Mouse (Mus musculus): Measurements from ENCODE around the gene Tubg1. TPM values are rescaled to one million over a fixed set of nuclear protein-coding genes. Genes with fewer than 3 reads are reported as not detected.

The Tubg1 gene
- polyA plus RNA-seq, 1 experiment = 39.1 TPM

DNA sequence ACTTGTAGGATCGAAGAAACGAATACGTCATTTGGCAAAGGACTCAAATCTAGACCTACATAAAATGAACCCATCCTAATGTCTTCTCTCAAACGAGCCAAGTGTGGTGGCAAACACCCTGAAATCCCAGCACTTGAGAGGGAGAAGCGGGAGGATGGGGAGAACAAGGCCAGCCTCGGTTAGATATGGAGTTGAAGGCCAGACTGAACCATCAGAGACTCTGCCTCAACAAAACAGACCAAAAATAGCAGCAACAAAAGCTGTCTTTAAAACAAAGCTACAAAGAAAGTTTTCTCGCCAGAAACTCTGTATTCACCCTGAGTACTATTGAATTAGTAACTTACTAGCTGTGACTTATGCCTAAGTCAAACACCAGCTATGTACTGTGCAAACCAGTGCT is 17.3 kb downstream of the Tubg1 start:
- WGBS = 79% methylated on average over 7 of the region's 7 CpGs
- H3K4me3 ChIP-seq (replicated peaks; ENCODE audit: insufficient read depth, low read depth, low read length) = no peak overlapping the region
- no peak overlapping the region for H3K27ac ChIP-seq (ENCODE audit: insufficient read depth, low read length)
- TF ChIP-seq CTCF (IDR thresholded peaks at IDR 0.05; ENCODE audit: borderline replicate concordance, insufficient read depth, low read depth, low read length) (no peak), POLR2A (IDR thresholded peaks at IDR 0.05; ENCODE audit: borderline replicate concordance, insufficient read depth, low read length) (no peak)
- H3K27me3 ChIP-seq (ENCODE audit: control insufficient read depth, insufficient read depth, low read length) = no peaks in the 10 kb centered on the region
- peaks cover 9% of the 10 kb centered on the region; the same call in 1 of the 2 replicates for H3K4me1 ChIP-seq (ENCODE audit: control insufficient read depth, insufficient read depth, low read length)
- no peak for DNase-seq

DNA sequence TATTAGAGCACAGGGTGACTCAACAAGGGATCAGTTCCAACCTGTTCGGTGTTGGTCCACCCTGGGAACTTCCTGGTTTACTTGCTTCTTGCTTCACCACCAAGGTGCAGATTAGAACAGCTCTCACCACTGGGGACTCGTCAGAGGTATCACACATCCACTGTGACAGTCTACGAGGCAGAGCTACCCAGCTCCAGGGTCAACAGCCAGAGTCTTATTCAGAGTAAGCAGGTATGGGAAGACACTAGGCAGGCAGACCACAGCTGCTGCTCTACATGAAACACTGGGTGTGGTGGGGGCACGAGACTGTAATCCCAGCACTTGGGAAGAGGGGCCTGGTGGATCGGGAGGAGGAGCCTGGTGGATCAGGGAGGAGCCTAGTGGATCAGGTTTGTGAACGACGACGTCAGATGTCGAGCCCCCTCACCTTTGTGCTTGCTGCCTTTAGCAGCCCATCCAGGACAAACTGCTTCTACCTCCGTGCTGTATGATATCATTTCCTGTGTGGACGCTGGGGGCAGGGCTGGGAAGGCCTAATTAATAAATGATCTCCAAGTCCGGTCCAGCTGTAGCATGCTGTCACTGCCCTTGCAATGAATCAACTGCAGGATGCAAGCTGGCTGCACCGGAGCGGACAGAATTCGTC is 18.9 kb downstream of the Tubg1 start:
- Histone ChIP-seq H3K27me3 (ENCODE audit: control insufficient read depth, insufficient read depth, low read length) (no peaks in the 10 kb centered on the region), H3K27ac (ENCODE audit: insufficient read depth, low read length) (no peak overlapping the region), H3K4me3 (replicated peaks; ENCODE audit: insufficient read depth, low read depth, low read length) (no peak overlapping the region), H3K4me1 (ENCODE audit: control insufficient read depth, insufficient read depth, low read length) (peaks cover 9% of the 10 kb centered on the region; the same call in 1 of the 2 replicates)
- DNase-seq = no peak
- no peak for TF ChIP-seq CTCF (IDR thresholded peaks at IDR 0.05; ENCODE audit: borderline replicate concordance, insufficient read depth, low read depth, low read length)
- no peak for TF ChIP-seq POLR2A (IDR thresholded peaks at IDR 0.05; ENCODE audit: borderline replicate concordance, insufficient read depth, low read length)
- 37% methylated on average over 15 of the region's 15 CpGs for WGBS

DNA sequence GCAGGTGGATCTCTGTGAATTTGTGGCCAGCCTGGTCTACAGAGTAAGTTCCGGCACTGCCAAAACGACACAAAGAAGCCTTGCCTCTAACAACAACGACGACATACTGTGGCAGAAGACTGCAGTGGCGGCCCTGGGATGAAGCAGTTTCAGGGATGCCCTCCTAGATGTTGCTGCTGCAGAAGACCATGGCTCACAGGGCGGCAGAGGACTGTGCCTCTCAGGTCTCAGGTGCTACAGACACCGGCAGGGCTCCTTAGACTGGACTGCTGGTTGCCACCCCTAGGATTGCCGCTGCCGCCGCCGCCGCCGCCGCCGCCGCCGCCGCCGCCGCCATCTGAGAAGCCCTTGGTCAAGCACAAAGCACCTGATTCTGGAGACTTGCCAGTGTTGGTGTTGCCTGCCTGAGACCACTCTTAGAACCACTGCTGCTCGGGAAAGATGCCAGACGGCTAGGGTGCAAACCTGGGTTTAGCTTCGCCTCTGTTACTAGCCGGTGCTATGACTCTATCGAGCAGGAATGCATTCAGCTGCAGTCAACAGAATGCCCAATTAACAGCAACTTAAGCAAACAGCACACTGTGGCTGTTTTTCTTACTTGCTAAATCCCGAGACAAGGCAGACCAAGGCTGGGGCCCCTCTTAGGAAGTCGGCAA is 20.6 kb downstream of the Tubg1 start:
- Histone ChIP-seq H3K27me3 (ENCODE audit: control insufficient read depth, insufficient read depth, low read length) (no peaks in the 10 kb centered on the region), H3K4me1 (ENCODE audit: control insufficient read depth, insufficient read depth, low read length) (peaks cover 4% of the 10 kb centered on the region; the same call in 1 of the 2 replicates), H3K4me3 (replicated peaks; ENCODE audit: insufficient read depth, low read depth, low read length) (peak overlapping the region; percentile 65), H3K27ac (ENCODE audit: insufficient read depth, low read length) (no peak overlapping the region)
- TF ChIP-seq POLR2A (IDR thresholded peaks at IDR 0.05; ENCODE audit: borderline replicate concordance, insufficient read depth, low read length) (no peak), CTCF (IDR thresholded peaks at IDR 0.05; ENCODE audit: borderline replicate concordance, insufficient read depth, low read depth, low read length) (no peak)
- WGBS = 52% methylated on average over 27 of the region's 27 CpGs
- DNase-seq = no peak

DNA sequence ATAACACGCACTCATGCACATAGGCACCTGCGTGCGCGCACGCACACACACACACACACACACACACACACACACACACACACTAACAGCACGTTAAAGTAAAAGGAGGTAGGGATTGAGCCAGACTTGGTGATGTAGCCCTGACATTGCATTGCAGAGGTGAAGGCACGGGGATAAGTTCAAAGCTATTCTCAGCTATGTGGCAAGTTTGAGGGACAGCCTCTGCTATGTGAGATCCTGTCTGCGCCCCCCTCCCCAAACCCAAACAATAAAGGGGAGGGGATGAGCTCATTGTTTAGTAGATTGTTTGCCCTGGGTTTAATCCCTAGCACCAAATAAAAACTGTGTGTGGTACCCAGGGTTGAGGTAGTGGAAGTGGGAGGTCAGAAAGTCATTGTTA is 21.4 kb downstream of the Tubg1 start:
- WGBS = 92% methylated on average over 8 of the region's 8 CpGs
- TF ChIP-seq POLR2A (IDR thresholded peaks at IDR 0.05; ENCODE audit: borderline replicate concordance, insufficient read depth, low read length) (no peak), CTCF (IDR thresholded peaks at IDR 0.05; ENCODE audit: borderline replicate concordance, insufficient read depth, low read depth, low read length) (no peak)
- no peak overlapping the region for H3K27ac ChIP-seq (ENCODE audit: insufficient read depth, low read length)
- no peaks in the 10 kb centered on the region for H3K27me3 ChIP-seq (ENCODE audit: control insufficient read depth, insufficient read depth, low read length)
- no peak for DNase-seq
- peaks cover 4% of the 10 kb centered on the region; the same call in 1 of the 2 replicates for H3K4me1 ChIP-seq (ENCODE audit: control insufficient read depth, insufficient read depth, low read length)
- no peak overlapping the region for H3K4me3 ChIP-seq (replicated peaks; ENCODE audit: insufficient read depth, low read depth, low read length)

DNA sequence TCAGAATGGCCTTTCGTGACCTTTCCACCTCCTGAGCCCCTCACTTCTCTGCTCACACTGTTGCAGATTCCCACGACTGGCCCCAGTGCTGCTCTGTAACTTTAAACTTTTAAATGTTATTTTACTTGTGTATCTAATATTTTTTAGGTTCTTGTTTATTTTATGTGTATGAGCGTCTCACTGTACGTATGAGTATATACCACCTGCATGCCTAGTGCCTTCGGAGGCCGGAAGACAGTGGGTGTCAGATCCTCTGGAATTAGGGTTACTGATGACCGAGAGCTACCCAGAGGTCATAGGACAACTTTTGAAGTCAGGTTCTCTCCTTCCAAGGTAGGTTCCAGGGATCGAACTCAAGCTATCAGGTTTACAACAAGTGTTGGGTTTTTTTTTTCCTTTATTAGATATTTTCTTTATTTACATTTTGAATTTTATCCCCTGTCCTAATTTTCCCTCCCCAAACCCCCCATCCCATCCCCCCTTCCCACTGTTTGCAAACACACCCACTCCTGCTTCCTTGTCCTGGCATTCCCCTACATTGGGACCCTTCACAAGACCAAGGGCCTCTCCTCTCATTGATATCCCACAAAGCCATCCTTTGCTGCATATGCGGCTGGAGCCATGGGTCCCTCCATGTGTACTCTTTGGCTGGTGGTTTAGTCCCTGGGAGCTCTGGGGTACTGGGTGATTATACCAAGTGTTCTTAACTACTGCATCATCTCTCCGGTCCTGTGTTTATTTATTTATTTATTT is 22.7 kb downstream of the Tubg1 start:
- Histone ChIP-seq H3K27ac (ENCODE audit: insufficient read depth, low read length) (no peak overlapping the region), H3K4me3 (replicated peaks; ENCODE audit: insufficient read depth, low read depth, low read length) (no peak overlapping the region), H3K27me3 (ENCODE audit: control insufficient read depth, insufficient read depth, low read length) (no peaks in the 10 kb centered on the region), H3K4me1 (ENCODE audit: control insufficient read depth, insufficient read depth, low read length) (peaks cover 4% of the 10 kb centered on the region; the same call in 1 of the 2 replicates)
- DNase-seq = no peak
- no peak for TF ChIP-seq POLR2A (IDR thresholded peaks at IDR 0.05; ENCODE audit: borderline replicate concordance, insufficient read depth, low read length)
- no peak for TF ChIP-seq CTCF (IDR thresholded peaks at IDR 0.05; ENCODE audit: borderline replicate concordance, insufficient read depth, low read depth, low read length)
- 93% methylated on average over 10 of the region's 10 CpGs for WGBS

DNA sequence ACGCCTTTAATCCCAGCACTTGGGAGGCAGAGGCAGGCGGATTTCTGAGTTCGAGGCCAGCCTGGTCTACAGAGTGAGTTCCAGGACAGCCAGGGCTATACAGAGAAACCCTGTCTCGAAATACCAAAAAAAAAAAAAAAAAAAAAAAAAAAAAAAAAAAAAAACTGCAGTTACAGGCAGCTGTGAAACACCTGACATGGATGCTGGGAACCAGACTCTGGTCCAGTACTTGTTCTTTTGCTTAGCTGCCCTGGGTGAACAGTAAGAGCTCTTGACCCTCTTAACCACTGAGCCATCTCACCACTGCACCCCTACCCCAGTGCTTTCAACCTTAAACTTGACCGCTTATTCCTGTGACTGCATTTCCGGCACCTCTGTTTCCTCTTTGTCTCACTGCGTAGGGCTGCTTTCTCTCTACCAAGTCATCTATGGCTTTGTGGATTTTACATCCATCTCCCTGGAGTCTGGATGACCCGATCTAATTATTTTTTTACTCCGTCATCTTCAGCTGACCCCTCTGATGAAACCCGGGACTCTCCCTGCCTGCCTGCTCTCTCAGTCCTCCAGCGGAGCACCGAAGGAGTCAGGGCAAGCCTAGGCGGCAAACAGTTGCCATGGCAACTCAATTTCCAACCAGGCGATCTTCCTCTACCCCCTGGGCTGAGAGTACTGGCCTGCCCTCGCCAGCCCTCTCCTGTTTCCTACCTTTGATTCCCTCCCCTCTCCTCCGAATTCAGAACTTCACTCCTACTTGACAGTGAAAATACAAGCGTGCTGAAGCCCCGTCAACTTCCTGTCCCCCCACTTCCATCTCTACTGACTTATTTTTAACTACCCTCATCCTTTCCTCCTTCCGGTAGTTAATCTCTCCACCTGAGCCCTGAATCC is 23.8 kb downstream of the Tubg1 start:
- TF ChIP-seq CTCF (IDR thresholded peaks at IDR 0.05; ENCODE audit: borderline replicate concordance, insufficient read depth, low read depth, low read length) = no peak
- no peak for TF ChIP-seq POLR2A (IDR thresholded peaks at IDR 0.05; ENCODE audit: borderline replicate concordance, insufficient read depth, low read length)
- H3K27ac ChIP-seq (ENCODE audit: insufficient read depth, low read length) = no peak overlapping the region
- no peaks in the 10 kb centered on the region for H3K27me3 ChIP-seq (ENCODE audit: control insufficient read depth, insufficient read depth, low read length)
- H3K4me1 ChIP-seq (ENCODE audit: control insufficient read depth, insufficient read depth, low read length) = peaks cover 4% of the 10 kb centered on the region; the same call in 1 of the 2 replicates
- H3K4me3 ChIP-seq (replicated peaks; ENCODE audit: insufficient read depth, low read depth, low read length) = peak overlapping the region; percentile 3
- 28% methylated on average over 19 of the region's 19 CpGs for WGBS
- peak; percentile 60 to 75 for DNase-seq

DNA sequence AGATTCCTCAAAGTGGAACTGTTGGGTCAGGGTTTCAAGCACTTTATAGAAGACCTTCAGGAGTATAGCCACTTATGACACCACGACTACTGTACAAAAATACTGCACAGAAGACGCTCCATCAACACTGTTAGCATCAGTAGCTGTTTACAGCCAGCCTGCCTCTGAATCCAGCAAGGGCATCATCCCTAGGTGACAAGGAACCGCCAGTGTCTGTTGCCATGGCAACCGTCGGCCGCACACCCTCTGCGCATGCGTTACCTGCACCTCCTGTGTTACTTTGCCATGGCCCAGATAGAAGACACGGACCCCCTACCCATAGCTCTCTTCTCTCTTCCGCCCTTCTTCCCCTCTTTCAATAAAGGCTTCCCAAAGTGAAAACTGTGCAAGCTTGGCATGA is 26.6 kb downstream of the Tubg1 start:
- no peak for TF ChIP-seq CTCF (IDR thresholded peaks at IDR 0.05; ENCODE audit: borderline replicate concordance, insufficient read depth, low read depth, low read length)
- TF ChIP-seq POLR2A (IDR thresholded peaks at IDR 0.05; ENCODE audit: borderline replicate concordance, insufficient read depth, low read length) = no peak
- Histone ChIP-seq H3K4me1 (ENCODE audit: control insufficient read depth, insufficient read depth, low read length) (no peaks in the 10 kb centered on the region), H3K4me3 (replicated peaks; ENCODE audit: insufficient read depth, low read depth, low read length) (no peak overlapping the region), H3K27me3 (ENCODE audit: control insufficient read depth, insufficient read depth, low read length) (no peaks in the 10 kb centered on the region), H3K27ac (ENCODE audit: insufficient read depth, low read length) (no peak overlapping the region)
- no peak for DNase-seq
- WGBS = 29% methylated on average over 10 of the region's 10 CpGs

All from cerebellum, adult 2 months (tissue).